8 mouse cellular contexts compared by ENCODE assay signal in the genomic region with DNA sequence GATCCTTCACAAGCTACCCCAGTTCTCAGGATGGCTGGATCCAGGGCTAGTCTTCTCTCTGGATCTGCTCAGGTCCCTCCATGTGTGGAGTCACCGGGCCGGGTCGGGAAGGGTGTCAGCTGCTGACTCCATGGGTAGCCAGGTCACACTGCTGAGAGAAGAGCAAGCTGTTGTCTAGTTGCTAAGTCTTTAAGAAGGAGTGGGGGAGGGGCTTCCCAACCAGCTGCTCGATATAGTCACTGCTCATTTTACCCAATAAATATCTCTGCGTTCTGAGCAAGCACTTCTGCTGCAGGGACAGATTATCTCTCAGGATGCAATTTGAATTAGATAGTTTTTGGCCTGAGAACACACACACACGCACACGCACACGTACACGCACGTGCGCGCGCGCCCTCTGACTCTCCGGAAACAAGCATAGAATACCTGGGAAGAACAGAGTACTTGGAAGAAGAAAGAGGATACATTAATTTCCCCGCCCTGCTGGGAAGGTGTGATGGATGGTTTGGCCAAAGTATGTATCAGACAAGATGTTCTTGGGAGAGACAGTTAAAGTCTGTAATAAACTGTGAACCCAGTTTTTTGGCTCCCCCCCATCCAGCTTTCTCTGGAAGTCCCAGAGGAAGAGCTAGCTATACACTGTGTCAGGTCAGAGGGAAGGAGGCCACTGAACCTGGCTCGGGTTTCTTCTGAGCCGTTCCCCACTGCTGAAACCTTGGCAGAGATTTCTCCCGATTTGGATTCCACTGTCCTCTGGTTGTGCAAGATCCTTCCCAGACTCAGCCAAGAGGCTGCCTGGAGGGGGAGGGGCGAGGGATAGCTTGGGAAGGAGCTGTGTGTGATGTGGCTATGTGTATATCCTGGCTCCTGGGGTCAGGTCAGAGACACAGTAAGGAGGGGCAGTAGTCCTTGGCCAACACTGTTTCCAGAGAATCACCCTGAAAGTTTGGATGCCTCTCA. TPM values are rescaled to one million over a fixed set of nuclear protein-coding genes. Genes with fewer than 3 reads are reported as not detected.
DNase-seq lines count a peak whose midpoint lies in the region; ATAC-seq lines count a peak whose summit lies in the region.
"Had no signal": no experiment of that assay in that cellular context is flagged by ENCODE, and none has a peak within 500 bp of the region (broad histone marks: within the 10 kb centered on the region; RNA-seq: fewer than 3 reads in every experiment).

No protein-coding gene starts in this region.

- H3K9me3 ChIP-seq in intestine, embryonic 14.5 days (ENCODE audit: control insufficient read depth, low read length): 0 out of 2 replicates have a peak, but pooled peaks cover 9% of the 10 kb centered on the region

- 60% methylated on average over 20 of the region's 20 CpGs for WGBS in intestine, embryonic 14.5 days

- no peaks in the 10 kb centered on the region for H3K36me3 ChIP-seq in intestine, embryonic 14.5 days (ENCODE audit: control insufficient read depth, insufficient read depth, low read length)

- no peak overlapping the region for H3K9ac ChIP-seq in intestine, embryonic 14.5 days (ENCODE audit: low read length)

- no peak overlapping the region for H3K4me2 ChIP-seq in intestine, embryonic 14.5 days (ENCODE audit: low read length)

- H3K4me1 ChIP-seq in intestine, embryonic 14.5 days (replicated peaks; ENCODE audit: control insufficient read depth, insufficient read depth, low read length): peaks cover 13% of the 10 kb centered on the region

- peak; percentile 55 for DNase-seq in adrenal gland, adult 8-10 months
- peak; percentile 47 for DNase-seq in cerebellum, postnatal 36 days
- peak; percentile 67 for DNase-seq in intestine, embryonic 14.5 days (ENCODE audit: low spot score)
- peak; percentile 93 for DNase-seq in lung, postnatal 10 days
- no peak for DNase-seq in frontal cortex, postnatal 36 days (ENCODE audit: low spot score in 2 of 2)
- DNase-seq in right cerebral cortex, postnatal 10 days (ENCODE audit: low spot score in 2 of 2): no peak
- DNase-seq in left cerebral cortex, postnatal 25 days (ENCODE audit: low spot score in 2 of 2): no peak

- peak overlapping the region; percentile 83 for H3K27ac ChIP-seq in intestine, embryonic 14.5 days (ENCODE audit: low read depth)
- H3K27ac ChIP-seq: macrophage had no signal

- H3K27me3 ChIP-seq in intestine, embryonic 14.5 days (replicated peaks; ENCODE audit: control insufficient read depth, insufficient read depth, low read length): no peaks in the 10 kb centered on the region

- peak; percentile 70 for ATAC-seq in intestine, embryonic 14.5 days (replicated peaks; ENCODE audit: low FRiP score, low TSS enrichment, low read depth)

- intact Hi-C loops in left cerebral cortex, postnatal 25 days (cut with DNase I): loop anchor here (5.0 kb wide), 1 partner anchor 68 kb away; no protein-coding TSS in a partner anchor

- H3K4me3 ChIP-seq in intestine, embryonic 14.5 days (ENCODE audit: low read depth, low read length): no peak overlapping the region

RNA-seq across cellular contexts. Expression of a gene that starts 41.0 kb away (rescaled TPM):
- 10 to 100 TPM; 18.2 to 48.1 (median 25.2) TPM for total RNA-seq in adrenal gland, adult 8-10 months (2022)
- 164 and 184 TPM in 2 replicates for polyA plus RNA-seq in intestine, embryonic 14.5 days (2014; fragmentation: Nextera tagmentation; extraction: Ambion mirVana)
- total RNA-seq in left cerebral cortex, postnatal 25 days (2021): 10 to 100 TPM in 1 of 2 experiments, 1 to 10 TPM in 1; 9.4 to 10.1 TPM

Comparison
In these comparisons a context has a peak if more than half of its experiments do, and no peak if none do; other contexts are left out.
1. DNase-seq: peak in adrenal gland, adult 8-10 months (single experiment), cerebellum, postnatal 36 days (2 of 2), intestine, embryonic 14.5 days (single experiment) and lung, postnatal 10 days (single experiment); none in frontal cortex, postnatal 36 days (0 of 2), right cerebral cortex, postnatal 10 days (0 of 2) and left cerebral cortex, postnatal 25 days (0 of 2).